Mouse (Mus musculus): ENCODE measurements at regions not wholly inside any gene's neighbourhood (a gene's known extent, or its start where the extent isn't known, plus 50 kb on each side); places are given as distances from the start of the nearest gene placed in this dataset.

GRCm38 (mm10) chr4:54282934-54283333, 457.1 kb downstream of the Tmem38b start:
- DNase-seq (ENCODE audit: low spot score in 2 of 2) = no peak

GRCm38 (mm10) chr4:54313804-54314203, 488.0 kb downstream of the Tmem38b start:
- DNase-seq (ENCODE audit: low spot score in 2 of 2) = no peak

DNA sequence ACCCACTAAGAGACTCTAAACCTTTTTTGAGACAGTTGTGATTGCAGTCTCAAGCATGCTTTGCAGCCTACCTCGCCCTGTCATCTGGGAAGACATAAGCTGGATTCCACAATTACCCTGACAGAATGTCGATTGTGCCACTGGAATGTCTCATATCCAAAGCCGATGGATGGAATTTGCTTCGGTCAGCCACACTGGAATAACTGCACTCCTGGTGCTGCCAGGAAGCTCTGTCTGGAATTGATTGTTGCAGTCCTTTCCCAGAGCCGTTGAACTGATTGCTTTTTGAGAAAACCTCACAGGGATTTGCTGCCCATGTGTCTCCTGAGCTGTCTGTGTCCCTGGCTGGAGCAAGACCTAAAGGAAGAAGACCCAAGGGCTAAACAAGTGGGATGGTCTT, 499.0 kb downstream of the Tmem38b start:
- DNase-seq (ENCODE audit: low spot score in 2 of 2) = no peak

GRCm38 (mm10) chr4:54328273-54328672, 502.4 kb downstream of the Tmem38b start:
- DNase-seq (ENCODE audit: low spot score in 2 of 2) = no peak

GRCm38 (mm10) chr4:54328711-54329427, 503.0 kb downstream of the Tmem38b start:
- DNase-seq (ENCODE audit: low spot score in 2 of 2) = no peak

DNA sequence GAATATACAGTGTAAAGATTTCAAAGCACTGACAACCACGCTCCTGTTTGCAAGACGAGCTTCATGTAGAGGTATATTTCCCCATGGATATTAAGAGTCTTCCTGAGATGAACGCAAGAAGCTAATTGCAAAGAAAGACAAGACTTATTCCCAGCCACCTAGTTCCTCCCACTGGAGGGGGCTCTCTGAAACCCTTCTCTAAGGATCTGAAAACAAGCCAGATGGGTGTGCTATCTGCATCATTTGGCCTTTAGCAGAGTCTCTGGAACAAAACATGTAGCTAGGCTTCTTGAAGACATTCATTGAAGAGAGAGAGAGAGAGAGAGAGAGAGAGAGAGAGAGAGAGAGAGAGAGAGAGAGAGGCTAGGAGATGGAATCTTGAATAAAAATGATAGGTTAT, 504.8 kb downstream of the Tmem38b start:
- DNase-seq (ENCODE audit: low spot score in 2 of 2) = no peak

- peak in 1 of 2 experiments; percentile 24 for DNase-seq (ENCODE audit: low spot score in 2 of 2)
Measured at GRCm38 (mm10) chr4:54331588-54332211, 505.9 kb downstream of the Tmem38b start.

- DNase-seq (ENCODE audit: low spot score in 2 of 2) = no peak
Measured at GRCm38 (mm10) chr4:54332261-54332660, 506.4 kb downstream of the Tmem38b start.

DNA sequence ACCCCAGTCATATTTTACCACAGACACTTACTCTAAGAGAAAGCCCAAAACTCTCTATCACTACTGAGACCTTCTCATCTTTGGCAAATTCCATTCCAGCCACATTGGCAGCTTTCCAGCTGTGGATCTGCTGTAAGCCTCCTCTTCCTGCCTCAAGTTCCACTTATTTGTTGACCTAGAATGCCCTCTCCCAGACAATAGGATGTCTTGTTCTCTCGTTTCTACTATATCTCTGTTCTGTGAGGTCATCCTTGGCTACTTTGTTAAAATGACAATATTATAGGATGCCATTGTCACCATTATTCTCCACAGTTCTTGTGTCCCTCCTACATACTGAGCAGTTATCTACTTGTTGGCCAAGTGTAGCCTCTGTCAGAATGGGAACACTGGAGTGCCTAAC, 512.7 kb downstream of the Tmem38b start:
- DNase-seq (ENCODE audit: low spot score in 2 of 2) = no peak

DNA sequence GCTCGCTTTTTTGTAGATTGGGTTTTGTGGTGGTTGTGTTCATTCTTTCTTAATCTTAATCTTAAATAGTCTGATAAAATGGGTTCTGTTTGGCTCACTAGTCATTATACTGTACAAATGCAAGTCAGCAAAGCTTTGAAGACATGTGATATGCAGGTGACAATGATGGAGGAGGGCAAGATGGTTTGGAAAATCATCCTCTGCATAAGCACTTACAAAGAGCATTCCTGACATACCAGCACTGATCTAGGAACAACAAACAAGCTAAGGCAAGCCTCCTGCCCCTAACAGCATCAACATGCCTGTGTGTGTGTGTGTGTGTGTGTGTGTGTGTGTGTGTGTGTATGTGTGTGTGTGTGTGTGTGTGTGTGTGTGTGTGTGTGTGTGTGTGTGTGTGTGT, 514.3 kb downstream of the Tmem38b start:
- DNase-seq (ENCODE audit: low spot score in 2 of 2) = no peak

- no peak for DNase-seq (ENCODE audit: low spot score in 2 of 2)
Measured at GRCm38 (mm10) chr4:54353657-54354390, 528.0 kb downstream of the Tmem38b start.

GRCm38 (mm10) chr4:54354391-54354726, 528.5 kb downstream of the Tmem38b start:
- no peak for DNase-seq (ENCODE audit: low spot score in 2 of 2)

DNA sequence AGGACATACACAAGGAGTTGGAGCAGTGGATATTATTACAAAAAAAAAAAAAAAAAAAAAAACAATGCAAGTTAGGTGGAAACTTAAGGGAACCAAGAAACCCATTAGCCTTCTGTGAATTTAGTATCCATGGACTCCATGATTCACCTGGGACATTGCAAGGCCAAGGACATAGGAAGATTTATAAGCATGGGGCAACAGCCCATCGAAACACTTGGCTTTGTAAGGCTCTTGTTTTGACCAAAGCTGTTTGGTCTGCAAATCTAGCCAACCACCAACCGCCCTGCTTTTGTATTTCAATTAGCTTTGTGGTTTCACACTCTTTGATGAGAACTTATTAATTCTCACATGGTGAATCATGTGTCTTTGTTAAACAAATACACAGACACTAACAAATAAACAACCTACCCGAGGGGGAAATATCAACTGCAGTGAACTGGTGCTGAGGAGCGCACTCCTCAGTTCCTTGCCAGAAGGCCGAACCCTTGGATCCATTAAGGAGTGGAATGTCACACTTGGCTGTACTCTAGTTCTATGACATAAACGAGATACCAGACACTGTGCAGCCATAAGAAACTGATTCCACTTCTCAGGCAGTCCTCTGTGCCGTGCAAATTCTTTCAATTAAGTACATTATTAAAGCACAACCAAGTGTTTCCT, 529.7 kb downstream of the Tmem38b start:
- no peak for DNase-seq (ENCODE audit: low spot score in 2 of 2)

- no peak for DNase-seq (ENCODE audit: low spot score in 2 of 2)
Measured at GRCm38 (mm10) chr4:54356041-54356427, 530.2 kb downstream of the Tmem38b start.

DNA sequence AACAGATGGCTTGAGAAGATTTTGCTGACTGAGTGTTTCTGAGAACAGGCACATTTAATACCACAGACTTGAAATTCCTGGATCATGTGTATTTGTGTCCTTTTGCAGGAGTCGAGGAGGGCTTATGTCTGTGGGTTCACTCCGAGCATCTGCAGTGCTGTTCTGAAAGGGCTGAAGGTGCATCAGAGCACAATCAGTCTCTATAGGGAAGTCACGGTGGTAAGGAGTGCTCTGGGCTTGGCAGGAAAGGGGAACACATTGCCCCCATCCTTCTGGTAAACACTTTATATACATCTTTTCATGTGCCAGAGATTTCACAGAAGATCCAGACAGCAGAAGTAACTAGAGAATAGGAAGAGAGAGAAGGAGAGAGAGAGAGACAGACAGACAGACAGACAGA, 545.1 kb downstream of the Tmem38b start:
- no peak for DNase-seq (ENCODE audit: low spot score in 2 of 2)

DNA sequence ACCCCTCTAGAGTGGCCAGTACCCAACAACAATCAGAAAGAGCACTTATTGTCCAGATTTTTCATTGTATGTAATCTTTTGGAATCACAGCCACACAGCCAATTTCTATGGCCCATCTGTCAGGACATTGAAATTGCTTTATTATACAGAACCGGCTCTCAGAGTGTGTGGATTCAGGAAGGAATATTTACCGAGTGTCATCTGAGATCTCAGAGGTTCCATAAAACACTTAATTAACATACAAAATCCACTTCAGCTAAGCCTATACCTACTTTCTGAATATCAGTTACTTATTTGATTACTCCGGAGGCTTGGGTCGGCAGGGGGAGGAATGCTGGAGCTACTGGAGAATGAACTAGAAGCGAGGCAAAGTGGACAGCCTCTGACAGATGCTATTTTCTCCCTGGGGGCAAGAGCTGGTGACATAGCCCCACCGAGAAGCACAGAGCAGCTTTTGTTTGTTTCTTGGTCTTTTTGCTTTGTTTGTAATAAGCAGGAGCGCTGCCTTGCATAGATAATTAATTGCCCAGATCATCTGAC, 545.6 kb downstream of the Tmem38b start:
- no peak for DNase-seq (ENCODE audit: low spot score in 2 of 2)

DNA sequence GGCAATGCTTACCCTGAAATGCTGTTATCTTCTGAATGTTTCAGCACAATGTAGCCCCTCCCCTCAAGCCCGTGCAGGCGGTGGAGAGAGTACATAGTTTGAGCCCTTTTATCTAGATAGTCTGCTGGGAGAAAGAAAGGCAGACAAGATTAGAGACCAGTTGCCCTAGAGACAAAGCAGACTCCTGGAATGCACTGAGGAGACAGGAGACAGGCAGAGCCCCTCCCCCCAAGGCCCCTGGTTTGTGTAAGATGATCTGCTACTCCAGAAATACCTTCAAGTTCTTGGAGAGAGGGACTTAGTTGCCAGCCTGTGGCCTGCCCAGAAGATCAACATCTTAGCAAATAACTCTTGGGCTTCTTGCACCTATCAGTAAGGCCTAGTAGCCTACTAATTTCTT, 547.8 kb downstream of the Tmem38b start:
- no peak for DNase-seq (ENCODE audit: low spot score in 2 of 2)

DNA sequence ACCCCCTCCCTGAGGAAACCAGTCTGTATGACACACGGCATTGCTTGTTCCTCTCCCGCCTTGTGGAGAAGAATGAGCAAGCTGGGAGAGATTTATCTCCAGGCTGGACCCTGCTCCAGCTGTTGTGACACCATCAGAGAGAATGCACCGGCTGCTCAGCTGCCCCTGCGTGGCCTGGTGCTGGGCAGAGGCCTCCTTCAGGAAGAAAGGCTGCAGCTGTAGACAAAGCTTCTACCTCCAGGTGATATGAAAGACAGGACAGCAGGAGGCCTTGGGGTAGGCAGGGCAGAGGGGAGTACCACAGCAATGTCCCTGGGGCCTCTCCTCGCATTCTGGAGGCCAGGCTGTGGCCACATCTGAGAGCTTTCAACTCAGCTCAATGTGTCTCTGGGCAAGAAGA, 548.6 kb downstream of the Tmem38b start:
- no peak for DNase-seq (ENCODE audit: low spot score in 2 of 2)

GRCm38 (mm10) chr4:54387460-54387859, 557.4 kb upstream of the Zfp462 start:
- no peak for DNase-seq (ENCODE audit: low spot score in 2 of 2)

- DNase-seq (ENCODE audit: low spot score in 2 of 2) = no peak
Measured at GRCm38 (mm10) chr4:54391536-54392208, 553.2 kb upstream of the Zfp462 start.

DNA sequence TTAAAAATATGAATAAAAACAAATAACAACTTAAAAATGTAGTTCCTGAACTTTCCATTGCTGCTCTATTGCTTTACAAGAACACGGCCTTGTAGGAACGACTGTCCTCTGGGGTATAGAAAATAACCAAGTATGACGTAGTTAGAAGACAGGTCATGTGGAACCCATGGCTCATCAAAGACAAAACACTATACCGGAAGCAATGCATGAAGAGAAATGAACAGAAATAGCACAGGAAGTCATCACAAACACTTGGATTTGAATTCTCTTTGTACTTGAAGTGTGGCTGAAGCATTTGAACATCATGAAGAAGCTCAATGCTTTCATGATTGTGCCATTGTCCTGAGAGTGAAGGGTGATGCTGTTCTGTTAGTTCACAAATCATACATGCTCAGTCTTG, 538.7 kb upstream of the Zfp462 start:
- no peak for DNase-seq (ENCODE audit: low spot score in 2 of 2)

DNA sequence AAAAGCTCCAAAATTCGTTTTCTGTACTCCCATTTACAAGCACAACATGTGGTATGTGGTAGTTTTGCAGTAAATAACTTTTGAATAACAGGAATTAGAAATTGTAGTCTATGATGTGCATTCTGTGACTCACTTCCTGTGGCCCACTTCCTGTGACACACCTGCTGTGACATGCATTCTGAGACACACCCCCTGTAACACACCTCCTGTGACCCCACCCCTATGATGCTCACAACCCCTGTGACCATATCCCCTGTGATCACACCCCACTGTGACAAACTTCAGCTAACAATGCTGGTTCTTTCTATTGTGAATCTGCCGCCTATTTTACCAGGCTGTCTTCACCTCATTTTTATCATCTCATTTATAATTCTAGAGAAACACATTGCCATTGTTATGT, 536.9 kb upstream of the Zfp462 start:
- no peak for DNase-seq (ENCODE audit: low spot score in 2 of 2)

Data from urinary bladder, postnatal 4 days (tissue).